Mouse (Mus musculus) cortical plate, adult 2 months (tissue): ENCODE measurements at regions not wholly inside any gene's neighbourhood (a gene's known extent, or its start where the extent isn't known, plus 50 kb on each side); places are given as distances from the start of the nearest gene placed in this dataset.

Source experiments
- CTCF ChIP-seq: fragments of 200-500 bp; IDR thresholded peaks from 2 replicates; pipeline ENCODE4 v1.5.1; 2011; ENCODE audit warnings: mild to moderate bottlenecking, control low read depth, low read length; ENCODE audit not compliant: insufficient read depth; ENCODE audit errors: extremely low read depth
- POLR2A ChIP-seq: fragments of 200-500 bp; IDR thresholded peaks from 2 replicates; pipeline ENCODE4 v1.6.1; 2011; ENCODE audit warnings: mild to moderate bottlenecking, low read length, control low read depth; ENCODE audit not compliant: insufficient read depth; ENCODE audit errors: extremely low read depth

DNA sequence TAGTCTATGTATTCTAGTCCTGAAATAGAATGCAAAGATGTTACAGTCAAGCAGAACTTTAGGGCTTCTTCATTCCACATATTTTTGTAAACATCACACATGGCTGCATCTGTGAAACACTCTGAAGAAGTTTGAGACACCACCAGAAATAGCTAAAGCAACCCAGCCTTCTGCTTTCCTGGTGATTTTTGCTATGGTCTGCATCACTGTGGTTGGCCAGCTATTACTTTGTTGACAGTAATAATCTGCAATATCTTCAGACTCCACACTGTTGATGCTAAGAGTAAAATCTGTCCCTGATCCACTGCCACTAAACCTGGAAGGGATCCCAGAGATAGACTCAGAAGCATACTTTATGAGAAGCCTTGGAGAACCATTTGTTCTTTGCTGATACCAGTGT lies 1065.7 kb downstream of the Rpia start:
- TF ChIP-seq POLR2A (no peak), CTCF (no peak)
